Mouse (Mus musculus): Measurements from ENCODE around the gene Arl4c. TPM values are rescaled to one million over a fixed set of nuclear protein-coding genes. Genes with fewer than 3 reads are reported as not detected.

Arl4c gene
- polyA plus RNA-seq, 1 experiment from 2014 or later = 6.6 TPM

DNA sequence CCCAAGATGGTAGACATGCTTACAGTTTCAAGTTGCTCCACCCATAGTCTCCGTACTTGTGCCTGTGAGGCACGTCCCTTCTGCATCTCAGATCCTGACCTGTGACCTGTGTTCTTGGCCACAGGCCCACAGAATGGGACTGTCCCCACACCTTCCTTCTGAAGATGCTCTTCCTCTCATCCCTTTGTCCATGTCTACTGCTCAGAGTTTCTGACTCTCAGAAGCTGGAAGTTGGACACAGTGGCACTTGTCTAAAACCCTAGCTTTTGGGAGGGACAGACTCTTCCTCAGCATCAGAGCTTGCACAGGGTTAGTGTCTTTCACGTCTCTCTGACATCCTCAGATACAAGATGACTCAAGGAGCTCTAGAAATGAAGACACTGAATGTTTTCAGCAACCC lies 6.2 kb upstream of the Arl4c start:
- H3K4me1 ChIP-seq (ENCODE audit: control insufficient read depth, insufficient read depth, low read length) = no peaks in the 10 kb centered on the region
- H3K27ac ChIP-seq (replicated peaks; ENCODE audit: low read depth, low read length) = no peak overlapping the region
- WGBS = 58% methylated on average over 3 of the region's 3 CpGs
- ATAC-seq (ENCODE audit: low read depth) (no peak), DNase-seq (ENCODE audit: low spot score) (no peak)
- H3K27me3 ChIP-seq (replicated peaks; ENCODE audit: control insufficient read depth, insufficient read depth, low read length) = no peaks in the 10 kb centered on the region
- H3K4me2 ChIP-seq (ENCODE audit: low read depth, low read length) = no peak overlapping the region
- no peaks in the 10 kb centered on the region for H3K9me3 ChIP-seq (ENCODE audit: control insufficient read depth, low read length)
- H3K9ac ChIP-seq (ENCODE audit: low read depth, low read length) = no peak overlapping the region
- no peaks in the 10 kb centered on the region for H3K36me3 ChIP-seq (ENCODE audit: control insufficient read depth, insufficient read depth, low read length)
- H3K4me3 ChIP-seq (ENCODE audit: low read depth, low read length) = no peak overlapping the region

DNA sequence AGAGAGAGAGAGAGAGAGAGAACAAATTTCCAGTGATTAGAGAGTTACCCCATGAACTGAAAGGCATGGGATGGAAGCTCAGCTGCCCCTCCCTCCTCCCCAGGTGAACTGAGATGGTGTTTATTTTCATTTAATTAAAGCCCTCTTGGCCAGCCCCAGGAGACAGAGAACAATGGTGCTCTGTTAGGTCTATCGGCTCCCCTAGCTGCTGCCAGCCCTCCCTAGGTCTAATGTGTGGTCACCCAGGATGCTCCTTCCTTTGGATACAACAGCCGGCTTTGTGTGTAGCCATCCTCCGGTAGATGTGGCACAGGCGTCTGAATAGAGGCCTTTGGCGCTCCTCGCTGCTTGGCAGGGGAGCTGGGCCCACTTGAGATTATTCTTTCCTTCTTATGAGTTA lies 5.5 kb upstream of the Arl4c start:
- DNase-seq (ENCODE audit: low spot score) (peak; percentile 64), ATAC-seq (ENCODE audit: low read depth) (peak; percentile 22; the same call in 1 of the 2 replicates)
- H3K4me2 ChIP-seq (ENCODE audit: low read depth, low read length) = no peak overlapping the region
- no peak overlapping the region for H3K4me3 ChIP-seq (ENCODE audit: low read depth, low read length)
- H3K36me3 ChIP-seq (ENCODE audit: control insufficient read depth, insufficient read depth, low read length) = no peaks in the 10 kb centered on the region
- H3K27ac ChIP-seq (replicated peaks; ENCODE audit: low read depth, low read length) = no peak overlapping the region
- WGBS = 15% methylated on average over 6 of the region's 6 CpGs
- no peaks in the 10 kb centered on the region for H3K9me3 ChIP-seq (ENCODE audit: control insufficient read depth, low read length)
- no peaks in the 10 kb centered on the region for H3K27me3 ChIP-seq (replicated peaks; ENCODE audit: control insufficient read depth, insufficient read depth, low read length)
- no peak overlapping the region for H3K9ac ChIP-seq (ENCODE audit: low read depth, low read length)
- H3K4me1 ChIP-seq (ENCODE audit: control insufficient read depth, insufficient read depth, low read length) = no peaks in the 10 kb centered on the region

DNA sequence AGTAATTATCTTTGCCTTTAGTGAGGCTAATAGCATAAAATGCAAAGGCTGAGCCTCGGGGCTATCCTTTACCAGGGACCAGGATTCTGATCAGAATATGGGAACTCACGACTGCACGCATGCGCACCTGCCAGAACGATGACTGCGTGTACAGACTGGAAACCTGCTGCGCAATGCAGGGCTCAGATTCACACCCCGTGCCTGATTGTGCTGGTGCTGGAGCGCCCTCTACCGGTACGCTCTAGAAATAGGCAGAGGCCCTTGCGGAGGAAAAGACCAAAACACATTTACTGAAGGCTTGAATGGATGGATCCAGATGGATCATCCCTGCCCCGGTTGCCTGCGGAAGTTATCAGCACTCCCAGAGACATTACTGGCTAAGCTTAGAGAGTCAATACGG lies 3.8 kb upstream of the Arl4c start:
- Histone ChIP-seq H3K9me3 (ENCODE audit: control insufficient read depth, low read length) (no peaks in the 10 kb centered on the region), H3K4me2 (ENCODE audit: low read depth, low read length) (no peak overlapping the region), H3K27me3 (replicated peaks; ENCODE audit: control insufficient read depth, insufficient read depth, low read length) (no peaks in the 10 kb centered on the region), H3K4me1 (ENCODE audit: control insufficient read depth, insufficient read depth, low read length) (0 out of 2 replicates have a peak, but pooled peaks cover under 1% of the 10 kb centered on the region), H3K9ac (ENCODE audit: low read depth, low read length) (no peak overlapping the region), H3K36me3 (ENCODE audit: control insufficient read depth, insufficient read depth, low read length) (no peaks in the 10 kb centered on the region), H3K4me3 (ENCODE audit: low read depth, low read length) (no peak overlapping the region), H3K27ac (replicated peaks; ENCODE audit: low read depth, low read length) (no peak overlapping the region)
- WGBS = 1% methylated on average over 15 of the region's 15 CpGs
- ATAC-seq (ENCODE audit: low read depth) (peak; percentile 77), DNase-seq (ENCODE audit: low spot score) (peak; percentile 95)

DNA sequence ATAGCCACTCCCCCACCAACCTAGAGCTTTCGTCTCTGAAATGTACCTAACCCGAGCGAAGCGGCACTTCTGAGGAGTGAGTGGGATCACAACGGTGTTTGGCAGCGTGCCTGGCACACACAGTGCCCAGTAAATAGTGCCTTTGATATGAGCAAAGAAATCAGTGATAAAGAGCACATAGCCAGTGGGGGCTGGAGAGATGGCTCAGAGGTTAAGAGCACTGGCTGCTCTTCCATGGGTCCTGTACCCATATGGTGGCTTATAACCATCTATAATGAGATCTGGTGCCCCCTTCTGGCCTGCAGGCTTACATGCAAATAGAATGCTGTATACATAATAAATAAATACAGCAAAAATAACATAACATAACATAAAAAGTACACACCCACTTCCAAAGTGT lies 3.0 kb upstream of the Arl4c start:
- no peak overlapping the region for H3K4me2 ChIP-seq (ENCODE audit: low read depth, low read length)
- H3K4me3 ChIP-seq (ENCODE audit: low read depth, low read length) = no peak overlapping the region
- DNase-seq (ENCODE audit: low spot score) (peak; percentile 50), ATAC-seq (ENCODE audit: low read depth) (no peak)
- no peak overlapping the region for H3K9ac ChIP-seq (ENCODE audit: low read depth, low read length)
- WGBS = 67% methylated on average over 6 of the region's 6 CpGs
- no peaks in the 10 kb centered on the region for H3K9me3 ChIP-seq (ENCODE audit: control insufficient read depth, low read length)
- H3K27me3 ChIP-seq (replicated peaks; ENCODE audit: control insufficient read depth, insufficient read depth, low read length) = no peaks in the 10 kb centered on the region
- H3K4me1 ChIP-seq (ENCODE audit: control insufficient read depth, insufficient read depth, low read length) = peaks cover 6% of the 10 kb centered on the region; the same call in 1 of the 2 replicates
- H3K27ac ChIP-seq (replicated peaks; ENCODE audit: low read depth, low read length) = no peak overlapping the region
- no peaks in the 10 kb centered on the region for H3K36me3 ChIP-seq (ENCODE audit: control insufficient read depth, insufficient read depth, low read length)

- Histone ChIP-seq H3K27ac (replicated peaks; ENCODE audit: low read depth, low read length) (peak overlapping the region; percentile 80), H3K9me3 (ENCODE audit: control insufficient read depth, low read length) (no peaks in the 10 kb centered on the region), H3K4me2 (ENCODE audit: low read depth, low read length) (peak overlapping the region; percentile 74), H3K27me3 (replicated peaks; ENCODE audit: control insufficient read depth, insufficient read depth, low read length) (no peaks in the 10 kb centered on the region), H3K9ac (ENCODE audit: low read depth, low read length) (peak overlapping the region; percentile 85), H3K36me3 (ENCODE audit: control insufficient read depth, insufficient read depth, low read length) (no peaks in the 10 kb centered on the region), H3K4me1 (ENCODE audit: control insufficient read depth, insufficient read depth, low read length) (peaks cover 13% of the 10 kb centered on the region; the same call in 1 of the 2 replicates), H3K4me3 (ENCODE audit: low read depth, low read length) (peak overlapping the region; percentile 82)
- ATAC-seq (ENCODE audit: low read depth) = no peak
- DNase-seq (ENCODE audit: low spot score) = peak; percentile 23
- WGBS = under 1% methylated on average over 58 of the region's 78 CpGs
Observed at GRCm38 (mm10) chr1:88700961-88701861, 810 bp downstream of the Arl4c start.

DNA sequence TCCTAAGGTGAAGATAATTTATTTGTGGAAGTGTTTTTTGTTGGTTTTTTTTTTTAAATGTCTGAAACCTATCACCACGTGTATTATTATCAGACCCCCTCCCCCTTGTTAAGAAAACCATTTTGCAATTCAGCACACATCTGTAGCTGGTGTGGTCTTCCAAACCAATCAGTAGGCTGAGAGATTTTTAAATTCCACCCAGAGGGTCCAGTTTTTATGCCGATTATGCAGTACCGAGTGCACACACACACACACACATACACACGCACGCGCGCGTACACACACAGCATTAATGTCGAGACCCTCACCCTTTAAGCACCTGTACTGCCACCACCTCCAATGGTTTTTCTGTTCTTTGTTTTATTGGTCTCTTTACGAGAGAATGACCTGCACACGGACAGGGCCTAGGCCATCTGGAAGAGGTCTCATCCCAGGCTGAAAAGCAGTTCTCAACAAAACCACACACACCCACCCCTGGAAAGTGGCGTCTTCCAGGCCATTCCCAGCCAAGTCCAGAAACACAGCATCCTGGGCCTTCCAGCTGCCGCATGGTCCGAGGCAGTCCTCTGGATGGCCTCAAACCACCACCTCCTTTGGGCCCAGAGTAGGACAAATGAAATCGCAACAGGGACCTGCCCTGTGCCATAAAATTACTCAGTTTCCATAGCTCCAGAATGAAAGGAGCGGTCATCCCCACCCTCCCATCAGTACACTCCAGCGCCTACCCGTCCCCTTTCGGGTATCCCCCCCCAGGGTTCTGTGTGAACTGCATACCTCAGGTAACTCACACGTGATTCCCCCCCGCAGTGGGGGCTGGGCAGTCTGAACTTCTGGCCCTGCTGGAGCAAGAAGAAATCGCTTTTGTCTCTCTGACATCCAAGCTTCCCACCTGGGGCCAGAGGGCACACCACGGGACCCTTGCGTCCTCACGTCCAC lies 1.9 kb downstream of the Arl4c start:
- ATAC-seq (ENCODE audit: low read depth) = no peak
- H3K27ac ChIP-seq (replicated peaks; ENCODE audit: low read depth, low read length) = peak overlapping the region; percentile 80; the same call in 1 of the 2 replicates

DNA sequence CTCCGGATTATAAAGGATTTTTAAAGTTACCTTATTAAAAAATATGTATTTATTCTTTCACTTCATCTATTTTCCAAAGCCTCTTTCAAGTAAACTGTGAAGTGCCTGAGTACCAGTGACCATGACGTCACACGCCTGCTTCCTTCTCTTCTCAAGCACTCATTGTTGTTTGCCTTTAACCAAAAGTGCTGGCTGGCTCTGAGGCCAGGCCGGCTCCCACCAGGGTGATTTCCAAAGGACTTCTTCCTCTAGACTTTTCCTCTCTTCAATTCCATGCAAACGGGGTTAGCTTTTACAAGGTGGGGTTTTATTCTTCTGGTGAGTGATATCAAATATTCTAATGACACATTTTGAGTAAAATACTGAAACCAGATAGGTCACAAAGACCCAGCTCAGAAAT lies 2.6 kb downstream of the Arl4c start:
- WGBS = 20% methylated on average over 5 of the region's 5 CpGs
- Histone ChIP-seq H3K27ac (replicated peaks; ENCODE audit: low read depth, low read length) (no peak overlapping the region), H3K9ac (ENCODE audit: low read depth, low read length) (peak overlapping the region; percentile 85; the same call in 1 of the 2 replicates), H3K4me2 (ENCODE audit: low read depth, low read length) (peak overlapping the region; percentile 74), H3K36me3 (ENCODE audit: control insufficient read depth, insufficient read depth, low read length) (no peaks in the 10 kb centered on the region), H3K4me1 (ENCODE audit: control insufficient read depth, insufficient read depth, low read length) (peaks cover 13% of the 10 kb centered on the region; the same call in 1 of the 2 replicates), H3K27me3 (replicated peaks; ENCODE audit: control insufficient read depth, insufficient read depth, low read length) (no peaks in the 10 kb centered on the region), H3K4me3 (ENCODE audit: low read depth, low read length) (peak overlapping the region; percentile 82), H3K9me3 (ENCODE audit: control insufficient read depth, low read length) (no peaks in the 10 kb centered on the region)
- DNase-seq (ENCODE audit: low spot score) (peak; percentile 56), ATAC-seq (ENCODE audit: low read depth) (no peak)

More for the DNA sequence above, 1.9 kb downstream of the Arl4c start:
- Histone ChIP-seq H3K27me3 (replicated peaks; ENCODE audit: control insufficient read depth, insufficient read depth, low read length) (no peaks in the 10 kb centered on the region), H3K4me1 (ENCODE audit: control insufficient read depth, insufficient read depth, low read length) (peaks cover 13% of the 10 kb centered on the region; the same call in 1 of the 2 replicates), H3K4me3 (ENCODE audit: low read depth, low read length) (peak overlapping the region; percentile 82), H3K9ac (ENCODE audit: low read depth, low read length) (peak overlapping the region; percentile 85), H3K4me2 (ENCODE audit: low read depth, low read length) (peak overlapping the region; percentile 74), H3K36me3 (ENCODE audit: control insufficient read depth, insufficient read depth, low read length) (no peaks in the 10 kb centered on the region), H3K9me3 (ENCODE audit: control insufficient read depth, low read length) (no peaks in the 10 kb centered on the region)
- 15% methylated on average over 22 of the region's 25 CpGs for WGBS
- peak; percentile 63 for DNase-seq (ENCODE audit: low spot score)

GRCm38 (mm10) chr1:88698926-88699325 lies 3.1 kb downstream of the Arl4c start:
- Histone ChIP-seq H3K9me3 (ENCODE audit: control insufficient read depth, low read length) (no peaks in the 10 kb centered on the region), H3K4me3 (ENCODE audit: low read depth, low read length) (peak overlapping the region; percentile 82), H3K4me1 (ENCODE audit: control insufficient read depth, insufficient read depth, low read length) (peaks cover 13% of the 10 kb centered on the region; the same call in 1 of the 2 replicates), H3K27ac (replicated peaks; ENCODE audit: low read depth, low read length) (no peak overlapping the region), H3K4me2 (ENCODE audit: low read depth, low read length) (peak overlapping the region; percentile 74), H3K36me3 (ENCODE audit: control insufficient read depth, insufficient read depth, low read length) (no peaks in the 10 kb centered on the region), H3K9ac (ENCODE audit: low read depth, low read length) (peak overlapping the region; percentile 46; the same call in 1 of the 2 replicates), H3K27me3 (replicated peaks; ENCODE audit: control insufficient read depth, insufficient read depth, low read length) (no peaks in the 10 kb centered on the region)
- DNase-seq (ENCODE audit: low spot score) (peak; percentile 31), ATAC-seq (ENCODE audit: low read depth) (no peak)
- 31% methylated on average over 5 of the region's 5 CpGs for WGBS

Measured in embryonic facial prominence, embryonic 14.5 days (tissue).